In genomic region chr1:152845211-152845730, GRCm38 (mm10) we compare ENCODE assay signal across 20 mouse cellular contexts. TPM values are rescaled to one million over a fixed set of nuclear protein-coding genes. Genes with fewer than 3 reads are reported as not detected.
DNase-seq lines count a peak whose midpoint lies in the region; ATAC-seq lines count a peak whose summit lies in the region.
"Had no signal": no experiment of that assay in that cellular context is flagged by ENCODE, and none has a peak within 500 bp of the region (broad histone marks: within the 10 kb centered on the region; RNA-seq: fewer than 3 reads in every experiment).

No protein-coding gene starts in this region.

- no peaks in the 10 kb centered on the region for H3K9me3 ChIP-seq in intestine, embryonic 14.5 days (ENCODE audit: control insufficient read depth, low read length)
- H3K9me3 ChIP-seq in intestine, embryonic 15.5 days = no peaks in the 10 kb centered on the region
- H3K9me3 ChIP-seq: embryonic facial prominence, embryonic 12.5 days; forebrain, embryonic 12.5 days; hindbrain, embryonic 13.5 days had no signal

- peak; percentile 41 for DNase-seq in intestine, embryonic 14.5 days (ENCODE audit: low spot score)
- DNase-seq in ES-CJ7 (ENCODE audit: low read depth, low spot score) (peak; percentile 46), R1 (ENCODE audit: low read depth, low spot score) (peak; percentile 90), adipocyte (ENCODE audit: low spot score) (no peak)
- no peak for DNase-seq in layer of hippocampus, postnatal 36 days
- DNase-seq: adrenal gland, postnatal 10 days; cerebellum, adult 11 months; cerebellum, adult 8-10 months; cerebellum, postnatal 14 days; embryo, embryonic 11 days; gastrocnemius, postnatal 14 days; heart, postnatal 14 days had no signal

- no peaks in the 10 kb centered on the region for H3K4me1 ChIP-seq in intestine, embryonic 14.5 days (replicated peaks; ENCODE audit: control insufficient read depth, insufficient read depth, low read length)
- H3K4me1 ChIP-seq in intestine, embryonic 15.5 days (replicated peaks) = no peaks in the 10 kb centered on the region
- H3K4me1 ChIP-seq: embryonic facial prominence, embryonic 12.5 days; forebrain, embryonic 12.5 days; hindbrain, embryonic 13.5 days had no signal

- H3K4me3 ChIP-seq in intestine, embryonic 14.5 days (ENCODE audit: low read depth, low read length) = no peak overlapping the region
- H3K4me3 ChIP-seq in intestine, embryonic 15.5 days (replicated peaks) = no peak overlapping the region
- H3K4me3 ChIP-seq: embryonic facial prominence, embryonic 12.5 days; forebrain, embryonic 12.5 days; hindbrain, embryonic 13.5 days had no signal

- peaks cover 96% of the 10 kb centered on the region for H3K36me3 ChIP-seq in intestine, embryonic 14.5 days (ENCODE audit: control insufficient read depth, insufficient read depth, low read length)
- peaks cover 39% of the 10 kb centered on the region for H3K36me3 ChIP-seq in intestine, embryonic 15.5 days

- 85% methylated on average over 3 of the region's 3 CpGs for WGBS in intestine, embryonic 14.5 days
- 74% methylated on average over 3 of the region's 3 CpGs for whole genome bisulfite sequencing in intestine, embryonic 15.5 days

- H3K4me2 ChIP-seq in intestine, embryonic 14.5 days (ENCODE audit: low read length) = no peak overlapping the region
- no peak overlapping the region for H3K4me2 ChIP-seq in intestine, embryonic 15.5 days (replicated peaks)
- H3K4me2 ChIP-seq: embryonic facial prominence, embryonic 12.5 days; forebrain, embryonic 12.5 days; hindbrain, embryonic 13.5 days had no signal

- H3K9ac ChIP-seq in intestine, embryonic 14.5 days (ENCODE audit: low read length) = no peak overlapping the region
- no peak overlapping the region for H3K9ac ChIP-seq in intestine, embryonic 15.5 days
- H3K9ac ChIP-seq: embryonic facial prominence, embryonic 12.5 days; forebrain, embryonic 12.5 days; hindbrain, embryonic 13.5 days had no signal

- H3K27me3 ChIP-seq in intestine, embryonic 14.5 days (replicated peaks; ENCODE audit: control insufficient read depth, insufficient read depth, low read length) = no peaks in the 10 kb centered on the region
- no peaks in the 10 kb centered on the region for H3K27me3 ChIP-seq in intestine, embryonic 15.5 days (replicated peaks)
- H3K27me3 ChIP-seq: embryonic facial prominence, embryonic 12.5 days; forebrain, embryonic 12.5 days; hindbrain, embryonic 13.5 days; Patski had no signal

- ATAC-seq in intestine, embryonic 14.5 days (replicated peaks; ENCODE audit: low FRiP score, low TSS enrichment, low read depth) = no peak
- no peak for ATAC-seq in intestine, embryonic 15.5 days
- ATAC-seq: forebrain, embryonic 16.5 days; hindbrain, postnatal 0 days; intestine, embryonic 16.5 days; Patski had no signal

- no peak overlapping the region for H3K27ac ChIP-seq in intestine, embryonic 14.5 days (ENCODE audit: low read depth)
- no peak overlapping the region for H3K27ac ChIP-seq in intestine, embryonic 15.5 days
- H3K27ac ChIP-seq: embryonic facial prominence, embryonic 12.5 days; forebrain, embryonic 12.5 days; hindbrain, embryonic 13.5 days; hindbrain, postnatal 0 days had no signal

RNA-seq across cellular contexts. Expression of gene Ncf2, which starts 45.3 kb away (rescaled TPM):
- 6.1 and 7.2 TPM in 2 replicates for polyA plus RNA-seq in intestine, embryonic 14.5 days (2014; fragmentation: Nextera tagmentation; extraction: Ambion mirVana)
- polyA plus RNA-seq in intestine, embryonic 15.5 days (2015; fragmentation: Nextera tagmentation; extraction: Ambion mirVana) = 8.3 and 8.8 TPM in 2 replicates
- 1 to 10 TPM; 3.1 to 4.9 TPM for total RNA-seq in layer of hippocampus, postnatal 36 days (2021)

RNA-seq across cellular contexts. Expression of gene Smg7, which starts 57.2 kb away (rescaled TPM):
- 32.9 and 34.8 TPM in 2 replicates for polyA plus RNA-seq in intestine, embryonic 14.5 days (2014; fragmentation: Nextera tagmentation; extraction: Ambion mirVana)
- polyA plus RNA-seq in intestine, embryonic 15.5 days (2015; fragmentation: Nextera tagmentation; extraction: Ambion mirVana) = 22.5 and 23.9 TPM in 2 replicates
- total RNA-seq in layer of hippocampus, postnatal 36 days (2021) = 100 to 1,000 TPM in 1 of 2 experiments, 10 to 100 TPM in 1; 89.9 to 104 TPM

Comparison
In these comparisons a context has a peak if more than half of its experiments do, and no peak if none do; other contexts are left out.
1. DNase-seq: peak in intestine, embryonic 14.5 days (single experiment), ES-CJ7 (single experiment) and R1 (single experiment); none in layer of hippocampus, postnatal 36 days (0 of 2) and adipocyte (single experiment).